Mouse (Mus musculus) thymus, postnatal 10 days (tissue): ENCODE data around the gene Ktn1.

Source experiments
- DNase-seq, 2 experiments: peaks; one replicate each; pipeline ENCODE4 v3.0.0; 2021; ENCODE audit warnings: low spot score in 2 of 2

Gene Ktn1

DNA sequence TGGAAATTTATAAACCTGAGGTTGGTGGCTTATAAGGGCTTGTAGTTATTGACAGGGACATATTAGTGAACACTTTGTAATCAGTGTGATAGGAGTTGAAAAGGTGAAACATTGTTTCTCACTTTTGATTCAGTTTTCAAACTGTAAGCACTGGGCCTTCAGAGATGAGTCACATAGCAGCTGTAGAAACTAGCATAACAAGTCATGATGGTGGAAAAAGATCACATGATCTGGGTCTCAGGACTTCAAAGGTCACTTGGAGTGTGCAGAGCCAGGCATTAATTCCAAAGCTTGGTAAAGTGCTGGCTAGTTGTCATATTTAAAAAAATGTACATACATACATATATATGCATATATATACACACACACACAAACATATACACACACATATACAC, 16.2 kb downstream of the Ktn1 start:
- no peak for DNase-seq

DNA sequence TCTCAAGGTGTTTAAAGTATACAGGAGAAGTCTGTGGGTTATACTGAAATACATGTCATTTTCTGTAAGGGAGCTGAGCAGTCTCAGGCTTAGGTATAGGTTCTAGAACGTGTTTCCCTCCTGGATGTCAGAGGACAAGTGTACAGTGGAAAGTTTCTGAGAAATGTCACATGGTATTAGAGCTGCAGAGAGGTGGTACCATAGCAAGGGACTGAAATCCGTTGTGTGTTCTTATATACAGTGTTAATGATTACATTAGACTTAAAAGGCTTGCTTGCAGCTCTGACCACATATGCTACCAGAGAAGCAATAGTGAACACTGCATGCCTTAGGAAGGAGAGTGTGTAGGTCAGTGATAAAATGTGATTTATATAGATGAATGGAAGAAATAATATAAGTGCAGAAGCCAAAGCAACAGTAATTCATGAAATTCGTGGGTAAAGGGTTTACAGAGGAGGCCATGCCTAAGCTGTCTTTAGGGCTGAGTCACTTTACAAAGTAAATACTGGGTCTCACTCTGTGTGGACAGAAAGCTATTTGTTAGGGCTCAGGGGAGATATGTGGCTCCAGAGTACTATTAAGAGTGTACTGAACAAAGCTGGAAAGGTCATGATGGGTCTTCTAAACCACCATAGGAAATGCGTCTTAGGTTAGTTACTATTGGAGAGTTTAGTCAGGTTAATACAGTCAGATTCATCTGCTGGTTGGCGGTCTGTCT, 17.0 kb downstream of the Ktn1 start:
- no peak for DNase-seq

DNA sequence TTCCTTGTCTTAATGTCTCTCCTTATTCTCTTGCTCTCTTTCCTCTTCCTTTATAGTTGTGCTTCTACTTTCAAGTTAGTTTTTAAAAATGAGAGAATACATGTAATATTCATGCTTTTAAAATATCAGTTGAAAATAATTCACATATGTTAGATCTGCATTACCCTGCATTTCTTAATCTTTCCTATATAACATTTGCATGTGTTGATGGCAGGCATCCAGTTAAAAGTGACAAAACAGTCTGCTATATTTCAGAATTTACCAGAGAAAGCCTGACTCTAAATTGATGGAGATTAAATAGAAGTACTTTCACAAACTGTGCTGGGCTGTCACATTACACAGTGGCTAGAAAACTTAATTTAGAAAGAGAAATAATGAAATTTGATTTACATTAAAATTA, 19.8 kb downstream of the Ktn1 start:
- DNase-seq, result no peak

DNA sequence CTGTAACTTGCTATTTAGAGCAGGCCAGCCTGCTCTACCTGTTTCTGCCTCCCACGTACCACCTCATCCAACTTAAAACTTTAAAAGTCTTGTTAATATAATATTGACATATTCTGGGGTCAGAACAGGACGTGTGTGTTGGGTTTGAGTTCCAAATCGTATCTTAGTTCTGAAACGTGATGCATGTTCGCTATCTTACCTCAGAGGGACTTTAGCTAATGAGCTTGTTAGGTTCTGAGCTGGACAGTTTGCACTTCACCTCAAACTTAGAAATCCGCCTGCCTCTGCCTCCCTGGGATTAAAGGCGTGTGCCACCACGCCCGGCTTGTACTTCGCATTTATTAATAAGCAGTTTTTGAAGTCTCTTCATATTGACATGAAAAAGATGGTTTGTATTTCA, 34.6 kb downstream of the Ktn1 start:
- DNase-seq, result no peak

DNA sequence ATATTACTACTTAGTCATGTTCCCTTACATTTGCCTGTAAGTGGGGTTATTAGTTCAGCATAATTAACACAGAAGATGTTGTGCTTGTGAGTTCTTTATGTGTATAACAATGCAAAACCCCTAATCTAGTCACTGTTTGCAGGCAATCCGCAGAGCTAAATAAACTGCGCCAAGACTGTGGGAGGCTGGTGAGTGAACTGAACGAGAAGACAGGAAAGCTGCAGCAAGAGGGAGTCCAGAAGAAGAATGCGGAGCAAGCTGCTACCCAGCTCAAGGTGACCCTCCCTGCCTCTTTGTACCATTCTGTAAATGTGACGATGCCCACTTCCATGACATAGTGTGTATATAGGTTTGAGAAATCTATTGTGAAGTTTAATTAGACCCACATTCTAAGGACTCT, 36.3 kb downstream of the Ktn1 start:
- no peak for DNase-seq

DNA sequence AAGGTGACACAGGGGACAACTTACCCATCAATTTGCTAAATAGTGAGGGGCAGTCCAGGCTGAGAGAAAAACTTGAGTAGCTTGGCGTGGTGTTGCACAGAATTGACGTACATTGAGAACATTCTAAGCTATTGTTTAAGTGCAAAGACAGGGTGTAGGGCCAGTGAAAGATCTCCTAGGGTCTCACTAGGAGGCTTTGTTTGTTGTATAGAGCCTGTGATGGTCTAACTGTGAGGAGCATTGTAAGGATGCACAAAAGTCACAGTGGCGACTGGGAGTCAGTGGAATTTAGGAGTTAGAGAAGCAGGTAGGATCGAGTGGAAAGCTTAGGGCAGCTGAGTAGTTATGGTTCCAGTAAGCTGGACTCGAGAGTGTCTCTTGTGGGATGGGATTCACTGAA, 50.9 kb downstream of the Ktn1 start:
- DNase-seq, result no peak

DNA sequence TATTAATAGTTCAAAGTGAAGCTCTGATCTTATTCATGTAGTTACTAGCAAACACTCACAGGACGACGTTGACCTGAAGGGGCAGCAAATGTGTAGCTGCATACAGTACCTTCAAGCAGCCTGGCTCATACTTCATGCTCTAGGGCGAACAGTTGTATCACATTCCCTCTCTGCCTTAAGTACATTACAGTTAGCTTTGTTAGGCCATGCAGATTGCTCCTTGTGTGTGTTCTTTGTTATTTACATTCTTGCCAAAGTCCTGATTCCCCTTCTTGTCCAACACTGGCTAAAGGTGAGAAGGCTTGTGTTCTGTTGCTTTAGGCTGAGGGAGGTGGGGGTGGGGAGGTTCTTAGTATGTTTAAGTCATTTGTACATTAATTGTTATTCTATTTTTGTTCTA, 61.3 kb downstream of the Ktn1 start:
- DNase-seq, result no peak

DNA sequence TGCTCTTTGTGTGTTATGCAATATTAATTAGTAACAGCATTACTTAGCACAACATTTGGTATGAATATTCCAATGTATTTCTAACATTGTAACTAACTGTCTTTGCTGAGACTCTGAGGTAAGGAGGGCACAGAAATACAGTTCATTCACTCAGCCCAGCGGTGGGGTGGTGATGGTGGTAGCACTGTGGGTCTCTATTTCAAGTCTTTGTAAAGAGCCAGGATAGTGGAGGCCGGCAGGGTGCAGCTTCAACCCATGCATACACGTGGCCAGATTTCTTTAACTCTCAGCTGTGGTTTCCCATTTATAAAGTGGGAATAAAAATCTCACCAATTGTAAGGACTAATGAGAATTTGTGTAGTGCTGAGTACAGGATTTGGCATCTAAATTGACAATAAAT, 67.5 kb downstream of the Ktn1 start:
- DNase-seq, result no peak

DNA sequence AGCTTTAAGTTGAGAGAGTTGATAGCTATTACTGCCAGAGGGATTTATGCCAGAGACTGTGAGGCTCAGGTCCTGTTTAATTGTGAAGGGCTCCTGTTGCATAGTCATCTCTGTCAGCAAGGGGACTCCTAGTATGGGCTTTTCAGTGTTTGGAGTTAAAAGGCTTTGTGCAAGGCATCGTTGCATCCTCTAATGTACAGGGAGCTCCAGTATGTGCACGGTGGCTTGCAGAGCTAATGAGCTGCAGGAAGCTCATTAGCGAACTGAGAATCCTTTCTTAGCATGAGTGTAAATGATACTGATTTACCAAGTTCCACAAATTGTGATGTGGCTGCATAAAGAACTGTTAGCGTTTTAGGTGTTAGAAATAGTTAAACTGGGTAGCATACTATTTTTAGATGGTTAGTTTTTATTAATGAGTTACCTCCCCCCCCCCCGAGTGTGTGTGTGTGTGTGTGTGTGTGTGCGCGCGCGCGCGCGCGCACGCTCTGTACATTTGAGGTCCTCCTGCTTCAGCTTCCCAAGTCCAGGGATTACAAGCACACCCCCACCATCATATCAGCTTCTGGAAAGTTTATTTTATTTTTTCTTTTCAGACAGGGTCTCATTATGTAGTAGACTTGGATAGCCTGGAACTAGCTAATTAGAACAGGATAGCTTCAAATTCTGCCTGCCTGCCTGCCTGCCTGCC, 69.8 kb downstream of the Ktn1 start:
- no peak for DNase-seq

DNA sequence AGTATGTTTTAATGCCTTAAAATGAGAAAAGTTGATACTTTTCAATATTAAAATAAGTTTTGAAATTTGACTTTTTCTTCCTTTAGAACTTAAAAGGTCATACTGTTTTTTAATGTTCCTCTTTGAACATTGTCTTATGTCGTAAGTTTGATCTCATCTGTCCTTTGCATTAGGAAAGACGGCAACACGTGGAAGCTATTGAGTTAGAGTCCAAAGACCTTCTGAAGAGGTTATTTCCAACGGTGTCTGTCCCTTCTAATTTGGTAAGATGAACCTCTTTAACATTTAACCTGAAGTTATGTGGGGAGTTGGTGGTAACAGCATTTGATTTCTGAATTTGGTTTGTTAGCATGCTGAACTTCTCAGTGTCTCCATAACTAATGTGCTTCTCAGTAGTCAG, 71.8 kb downstream of the Ktn1 start:
- no peak for DNase-seq

DNA sequence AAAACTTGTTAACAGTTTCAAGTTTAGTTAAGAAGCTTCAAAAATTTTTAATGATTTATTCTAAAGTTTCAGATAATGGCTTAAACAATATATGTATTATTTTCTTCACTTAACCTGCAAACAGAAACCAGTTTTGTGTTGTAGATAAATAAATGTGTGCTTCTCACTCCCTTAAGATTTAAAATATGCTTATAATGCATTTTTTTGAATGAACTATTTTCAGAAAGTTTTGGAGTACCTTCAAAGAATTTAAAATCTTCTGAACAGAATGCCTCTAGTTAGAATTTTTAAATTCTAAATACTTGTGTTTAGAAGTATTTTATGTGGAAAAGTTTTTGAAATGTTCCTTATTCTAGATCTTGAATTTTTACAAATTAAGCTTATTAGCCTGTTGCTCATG, 74.8 kb downstream of the Ktn1 start:
- no peak for DNase-seq

DNA sequence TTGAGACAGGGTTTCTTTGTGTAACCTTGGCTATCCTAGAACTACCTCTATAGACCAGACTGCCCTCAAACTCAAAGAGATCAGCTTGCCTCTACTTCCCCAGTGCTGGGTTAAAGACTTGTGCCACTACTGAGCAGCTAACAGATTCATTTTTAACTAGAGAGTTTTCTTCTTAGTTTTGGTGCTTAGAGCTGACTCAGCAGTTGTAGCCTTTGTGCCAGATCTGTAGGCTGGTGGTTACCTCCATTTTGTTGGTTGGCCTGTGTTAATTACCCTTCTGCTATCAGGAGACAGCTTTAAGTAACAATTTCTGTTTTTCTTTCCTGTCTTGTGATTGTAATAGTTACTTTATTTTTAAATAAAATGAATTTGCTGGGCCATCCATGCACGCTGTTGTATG, 80.3 kb downstream of the Ktn1 start:
- no peak for DNase-seq

DNA sequence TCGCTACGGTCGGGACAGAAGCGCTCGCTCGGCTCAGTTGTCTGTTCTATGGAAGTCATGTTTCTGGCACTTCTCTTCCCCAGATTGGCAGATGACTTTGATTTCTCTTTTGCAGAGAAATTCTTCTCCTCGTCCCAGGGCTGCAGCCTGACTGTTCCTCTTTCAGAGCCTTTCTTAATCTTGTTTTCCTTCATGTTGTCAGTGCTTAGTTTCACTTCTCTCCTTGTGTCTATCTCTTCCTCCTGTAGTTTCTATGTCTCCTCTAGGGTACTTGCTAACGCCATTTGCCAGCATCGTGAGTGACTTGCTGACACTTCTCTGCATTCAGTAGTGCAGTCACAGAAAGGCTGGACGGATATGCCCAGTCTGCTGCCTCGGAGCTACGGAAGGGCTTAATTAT, 87.1 kb downstream of the Ktn1 start:
- no peak for DNase-seq

DNA sequence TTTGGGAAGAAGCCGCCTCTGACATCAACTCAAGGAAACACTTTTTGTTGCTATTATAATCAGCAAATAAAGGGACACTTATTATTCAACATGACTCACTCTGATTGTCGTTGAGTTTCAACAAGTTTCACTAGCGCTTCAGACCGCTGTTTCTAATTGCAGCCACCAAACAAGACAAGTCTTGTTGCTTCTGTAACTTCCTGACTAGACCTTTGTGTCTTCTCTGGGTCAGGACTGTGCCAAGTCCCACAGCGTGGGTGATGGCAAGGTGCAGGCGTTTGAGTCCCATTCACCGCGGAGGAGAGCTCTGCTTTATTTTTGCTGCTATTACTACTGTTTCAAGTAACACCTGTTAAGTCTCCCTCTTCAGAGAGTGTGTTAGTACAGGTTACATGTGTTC, 88.2 kb downstream of the Ktn1 start:
- no peak for DNase-seq

DNA sequence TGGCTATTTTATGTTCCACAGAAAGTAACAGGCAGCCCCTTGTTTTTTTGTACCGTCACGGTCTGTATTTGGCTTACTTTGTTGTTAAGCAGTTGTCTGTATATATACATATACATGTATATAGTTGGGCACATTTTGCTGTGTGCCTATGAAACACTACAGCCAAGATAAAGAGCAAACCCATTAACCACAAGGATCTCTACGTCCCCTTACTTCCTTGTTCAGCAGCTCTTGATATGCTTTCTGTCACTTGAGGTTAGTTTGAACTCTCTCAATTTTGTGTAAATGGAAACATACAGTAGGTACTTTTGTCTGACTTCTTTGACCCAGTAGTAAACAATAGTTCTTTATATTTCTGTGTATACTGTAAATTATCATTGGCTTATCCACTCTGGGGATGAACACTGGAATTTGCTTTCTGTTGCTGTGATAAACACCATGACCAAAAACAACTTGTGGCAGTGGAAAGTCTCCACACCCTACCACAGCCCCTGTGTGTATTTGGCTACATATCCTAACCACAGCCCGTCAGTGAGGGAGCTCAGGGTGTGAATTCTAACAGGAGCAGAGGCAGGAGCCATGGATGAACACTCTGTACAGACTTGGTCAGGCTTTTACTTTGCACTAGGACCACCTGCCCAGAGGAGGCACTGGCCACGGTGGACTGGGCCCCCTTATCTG, 92.2 kb downstream of the Ktn1 start:
- no peak for DNase-seq

DNA sequence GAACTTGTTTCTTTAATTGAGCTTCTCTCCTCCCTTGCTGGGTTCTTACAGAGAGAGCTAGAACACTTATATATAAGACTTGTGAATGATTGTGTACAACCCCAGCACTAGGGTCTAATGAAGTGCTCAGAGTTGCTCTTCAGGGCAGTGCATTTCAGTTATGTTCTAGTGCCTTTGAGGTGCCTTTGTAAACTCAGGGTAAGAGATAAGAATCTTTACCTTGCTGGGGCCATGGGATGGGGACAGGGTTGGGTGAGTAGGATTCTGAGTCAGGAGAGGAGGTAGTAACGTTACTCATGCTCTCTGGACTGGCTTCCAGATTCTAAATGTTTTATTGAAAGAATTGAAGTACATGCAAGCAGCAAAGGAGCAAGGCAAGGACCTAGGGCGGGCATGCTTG, 92.8 kb downstream of the Ktn1 start:
- no peak for DNase-seq

DNA sequence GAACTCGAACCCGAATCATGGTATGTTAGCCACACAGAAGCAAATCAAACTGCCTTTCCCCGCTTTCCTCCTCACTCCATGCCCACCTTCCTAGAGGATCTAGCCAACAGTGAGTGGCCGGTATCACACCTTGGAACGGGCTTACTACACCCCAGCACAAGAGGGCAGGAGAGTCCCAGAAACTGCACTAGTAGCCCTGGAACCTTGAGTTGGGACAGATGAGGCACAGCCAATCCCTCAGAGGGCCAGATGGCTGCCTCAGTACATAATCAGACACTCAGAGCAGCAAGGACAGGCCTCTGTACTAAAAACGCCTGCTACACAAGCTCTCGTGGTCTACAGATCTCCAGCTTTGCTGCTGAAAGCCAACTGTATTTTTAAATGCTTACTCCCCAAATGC, 94.4 kb downstream of the Ktn1 start:
- no peak for DNase-seq

DNA sequence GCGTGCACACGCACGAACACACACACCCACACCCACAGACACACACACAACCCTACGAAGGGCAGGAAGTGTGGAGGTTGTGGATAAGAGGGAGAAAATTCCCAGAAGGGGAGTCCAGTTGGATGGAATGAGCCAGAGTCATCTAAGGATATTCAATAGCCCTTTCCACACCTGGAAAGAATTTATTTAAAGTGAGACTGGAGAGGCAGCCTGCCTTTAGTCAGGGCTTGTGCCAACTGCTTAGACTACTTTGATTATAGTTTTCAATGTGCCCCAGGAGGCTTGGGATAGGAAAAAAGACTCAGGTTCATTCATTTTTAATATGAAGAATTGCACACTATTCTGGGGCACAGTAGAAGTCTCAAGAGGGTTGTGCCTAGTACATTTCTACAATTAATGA, 96.8 kb downstream of the Ktn1 start:
- no peak for DNase-seq

DNA sequence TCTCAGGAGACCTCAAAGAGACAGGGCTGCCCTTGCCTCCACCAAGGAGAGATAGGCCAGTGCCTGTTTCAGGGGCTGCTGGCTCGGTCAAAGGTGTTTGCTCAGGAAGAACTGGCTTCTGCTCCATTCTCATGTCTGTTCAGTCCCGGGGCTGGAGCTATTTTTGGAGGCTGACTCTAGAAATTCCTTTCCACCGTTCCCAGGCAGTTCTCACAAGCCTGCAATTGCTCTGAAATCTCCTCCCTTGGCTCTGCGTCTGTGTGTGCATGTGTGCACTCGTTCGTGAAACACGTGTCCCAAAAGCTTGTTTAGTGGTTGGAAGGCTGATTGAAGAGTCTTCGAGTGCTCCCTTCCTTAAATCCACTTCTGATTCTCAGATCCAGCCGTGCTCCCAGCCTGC, 99.3 kb downstream of the Ktn1 start:
- no peak for DNase-seq

DNA sequence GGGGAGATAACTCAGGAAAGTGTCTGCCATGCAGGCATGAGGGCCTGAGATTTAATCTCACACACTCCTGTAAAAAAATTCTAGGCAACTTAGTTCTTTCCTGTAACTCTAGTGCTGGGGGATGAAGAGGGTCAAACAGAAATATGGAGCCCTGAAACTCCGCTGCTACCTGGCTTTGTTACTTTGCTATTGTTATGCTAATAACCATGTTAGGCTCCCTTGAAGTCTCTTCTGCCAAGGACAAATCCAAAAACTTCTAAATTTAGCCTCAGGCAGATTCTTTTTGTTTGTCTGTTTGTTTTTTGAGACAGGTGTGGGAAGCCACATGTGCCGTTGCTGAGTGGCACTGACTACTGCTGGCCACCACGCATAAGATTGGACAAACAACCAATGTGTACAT, 100.5 kb downstream of the Ktn1 start:
- DNase-seq, result no peak

DNA sequence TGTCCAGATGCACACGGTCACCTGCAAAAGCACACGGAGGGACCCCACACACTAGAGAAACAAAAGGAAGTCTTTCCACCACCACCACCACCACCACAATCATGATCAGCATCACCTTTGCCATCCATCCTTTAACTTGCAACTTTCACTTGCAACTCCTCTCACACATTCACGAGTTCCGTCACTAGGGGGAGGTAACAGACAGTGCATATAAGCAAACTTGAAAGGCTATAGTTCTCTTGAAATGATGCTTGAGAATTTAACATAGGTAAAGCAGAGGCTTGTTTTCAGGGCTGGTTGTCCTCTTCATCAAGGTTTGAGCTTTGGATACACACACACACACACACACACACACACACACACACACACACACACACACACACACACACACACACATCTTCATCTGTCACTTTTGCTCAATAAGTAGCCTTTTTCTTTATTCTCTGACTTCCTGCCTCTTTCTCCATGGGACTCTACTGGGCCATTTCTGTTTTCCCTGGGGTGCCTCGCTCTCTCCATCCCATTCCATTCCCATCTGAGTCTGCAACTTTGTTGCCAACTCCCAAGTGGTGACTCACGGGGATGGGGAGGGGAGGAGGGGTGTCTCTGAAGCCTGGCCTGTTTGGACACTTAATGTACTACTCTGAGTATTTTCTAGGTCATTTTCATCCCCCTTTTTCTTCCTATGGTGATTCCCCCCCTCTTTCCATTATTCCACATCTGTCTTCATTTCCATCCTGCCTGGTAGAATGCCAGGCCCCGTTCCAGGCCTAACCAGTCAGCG, 103.4 kb downstream of the Ktn1 start:
- DNase-seq, result peak in 1 of 2 experiments; percentile 48

DNA sequence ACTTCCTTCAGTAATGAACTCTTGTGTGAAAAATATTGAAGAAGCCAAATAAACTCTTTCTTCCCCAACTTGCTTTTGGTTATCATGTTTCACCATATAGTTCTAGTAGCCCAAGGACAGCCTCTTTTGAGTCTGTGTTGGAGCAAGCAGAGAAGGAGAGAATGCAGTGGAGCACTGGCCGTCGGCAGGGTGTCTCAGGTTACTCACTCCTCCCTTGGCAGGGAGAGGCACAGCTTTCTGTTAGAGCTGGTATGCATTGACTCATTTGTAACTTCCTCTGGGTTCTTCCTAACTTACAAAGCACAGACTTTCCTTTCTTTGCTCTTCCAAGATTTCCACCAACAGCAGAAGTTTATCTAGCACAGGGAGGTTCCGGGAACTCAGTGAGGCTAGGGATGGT, 105.3 kb downstream of the Ktn1 start:
- no peak for DNase-seq
